Mouse (Mus musculus): Measurements from ENCODE around the gene Otc. TPM values are rescaled to one million over a fixed set of nuclear protein-coding genes. Genes with fewer than 3 reads are reported as not detected.

Gene Otc
- total and polyA plus RNA-seq, 2 experiments from 2014 or later, result not detected

- Histone ChIP-seq H3K9me3 (ENCODE audit: low read length) (no peaks in the 10 kb centered on the region), H3K27ac (ENCODE audit: low read depth, low read length) (no peak overlapping the region), H3K9ac (replicated peaks; ENCODE audit: low read length, poor library complexity, severe bottlenecking) (no peak overlapping the region), H3K4me3 (ENCODE audit: low read depth, low read length) (no peak overlapping the region), H3K36me3 (ENCODE audit: insufficient read depth, low read length) (no peaks in the 10 kb centered on the region), H3K27me3 (ENCODE audit: insufficient read depth, low read length) (no peaks in the 10 kb centered on the region), H3K4me1 (ENCODE audit: insufficient read depth, low read length) (no peaks in the 10 kb centered on the region), H3K4me2 (ENCODE audit: low read depth, low read length, poor library complexity, severe bottlenecking) (no peak overlapping the region)
- no peak for TF ChIP-seq CTCF (IDR thresholded peaks at IDR 0.05)
- ATAC-seq (ENCODE audit: low FRiP score), result no peak
- no peak for DNase-seq (ENCODE audit: low spot score)
- 79% methylated on average over 3 of the region's 3 CpGs for WGBS
Measured at GRCm38 (mm10) chrX:10268308-10268707, 16.2 kb downstream of the Otc start.

- DNase-seq (ENCODE audit: low spot score), result peak; percentile 41
- 73% methylated on average over 4 of the region's 4 CpGs for WGBS
- no peak for ATAC-seq (ENCODE audit: low FRiP score)
- H3K4me1 ChIP-seq (ENCODE audit: insufficient read depth, low read length), result no peaks in the 10 kb centered on the region
- H3K4me3 ChIP-seq (ENCODE audit: low read depth, low read length), result no peak overlapping the region
- H3K36me3 ChIP-seq (ENCODE audit: insufficient read depth, low read length), result no peaks in the 10 kb centered on the region
- no peak overlapping the region for H3K27ac ChIP-seq (ENCODE audit: low read depth, low read length)
- no peak for TF ChIP-seq CTCF (IDR thresholded peaks at IDR 0.05)
- H3K4me2 ChIP-seq (ENCODE audit: low read depth, low read length, poor library complexity, severe bottlenecking), result no peak overlapping the region
- H3K9me3 ChIP-seq (ENCODE audit: low read length), result no peaks in the 10 kb centered on the region
- no peaks in the 10 kb centered on the region for H3K27me3 ChIP-seq (ENCODE audit: insufficient read depth, low read length)
- H3K9ac ChIP-seq (replicated peaks; ENCODE audit: low read length, poor library complexity, severe bottlenecking), result no peak overlapping the region
Measured at GRCm38 (mm10) chrX:10268761-10269437, 16.8 kb downstream of the Otc start.

GRCm38 (mm10) chrX:10297341-10297740, 45.2 kb downstream of the Otc start:
- H3K27me3 ChIP-seq (ENCODE audit: insufficient read depth, low read length), result no peaks in the 10 kb centered on the region
- H3K4me2 ChIP-seq (ENCODE audit: low read depth, low read length, poor library complexity, severe bottlenecking), result no peak overlapping the region
- H3K9ac ChIP-seq (replicated peaks; ENCODE audit: low read length, poor library complexity, severe bottlenecking), result no peak overlapping the region
- 94% methylated on average over 14 of the region's 14 CpGs for WGBS
- DNase-seq (ENCODE audit: low spot score) (no peak), ATAC-seq (ENCODE audit: low FRiP score) (no peak)
- no peak overlapping the region for H3K27ac ChIP-seq (ENCODE audit: low read depth, low read length)
- no peaks in the 10 kb centered on the region for H3K4me1 ChIP-seq (ENCODE audit: insufficient read depth, low read length)
- TF ChIP-seq CTCF (IDR thresholded peaks at IDR 0.05), result no peak
- no peaks in the 10 kb centered on the region for H3K9me3 ChIP-seq (ENCODE audit: low read length)
- no peaks in the 10 kb centered on the region for H3K36me3 ChIP-seq (ENCODE audit: insufficient read depth, low read length)
- no peak overlapping the region for H3K4me3 ChIP-seq (ENCODE audit: low read depth, low read length)

GRCm38 (mm10) chrX:10318176-10318575, 66.1 kb downstream of the Otc start:
- no peak for TF ChIP-seq CTCF (IDR thresholded peaks at IDR 0.05)
- no peak for DNase-seq (ENCODE audit: low spot score)
- H3K36me3 ChIP-seq (ENCODE audit: insufficient read depth, low read length), result no peaks in the 10 kb centered on the region
- H3K4me1 ChIP-seq (ENCODE audit: insufficient read depth, low read length), result no peaks in the 10 kb centered on the region
- no peak for ATAC-seq (ENCODE audit: low FRiP score)
- H3K4me2 ChIP-seq (ENCODE audit: low read depth, low read length, poor library complexity, severe bottlenecking), result no peak overlapping the region
- no peaks in the 10 kb centered on the region for H3K9me3 ChIP-seq (ENCODE audit: low read length)
- H3K27ac ChIP-seq (ENCODE audit: low read depth, low read length), result no peak overlapping the region
- no peak overlapping the region for H3K4me3 ChIP-seq (ENCODE audit: low read depth, low read length)
- H3K9ac ChIP-seq (replicated peaks; ENCODE audit: low read length, poor library complexity, severe bottlenecking), result no peak overlapping the region
- 83% methylated on average over 4 of the region's 4 CpGs for WGBS
- no peaks in the 10 kb centered on the region for H3K27me3 ChIP-seq (ENCODE audit: insufficient read depth, low read length)

GRCm38 (mm10) chrX:10330246-10330645, 78.1 kb downstream of the Otc start:
- Histone ChIP-seq H3K4me3 (ENCODE audit: low read depth, low read length) (no peak overlapping the region), H3K4me1 (ENCODE audit: insufficient read depth, low read length) (no peaks in the 10 kb centered on the region), H3K4me2 (ENCODE audit: low read depth, low read length, poor library complexity, severe bottlenecking) (no peak overlapping the region), H3K36me3 (ENCODE audit: insufficient read depth, low read length) (no peaks in the 10 kb centered on the region), H3K9me3 (ENCODE audit: low read length) (no peaks in the 10 kb centered on the region), H3K27me3 (ENCODE audit: insufficient read depth, low read length) (no peaks in the 10 kb centered on the region), H3K9ac (replicated peaks; ENCODE audit: low read length, poor library complexity, severe bottlenecking) (no peak overlapping the region), H3K27ac (ENCODE audit: low read depth, low read length) (no peak overlapping the region)
- WGBS, result 69% methylated on average over 1 of the region's 1 CpGs
- DNase-seq (ENCODE audit: low spot score) (no peak), ATAC-seq (ENCODE audit: low FRiP score) (no peak)
- TF ChIP-seq CTCF (IDR thresholded peaks at IDR 0.05), result no peak

- Histone ChIP-seq H3K4me2 (ENCODE audit: low read depth, low read length, poor library complexity, severe bottlenecking) (no peak overlapping the region), H3K9me3 (ENCODE audit: low read length) (no peaks in the 10 kb centered on the region), H3K27me3 (ENCODE audit: insufficient read depth, low read length) (no peaks in the 10 kb centered on the region), H3K27ac (ENCODE audit: low read depth, low read length) (no peak overlapping the region), H3K36me3 (ENCODE audit: insufficient read depth, low read length) (no peaks in the 10 kb centered on the region), H3K4me1 (ENCODE audit: insufficient read depth, low read length) (no peaks in the 10 kb centered on the region), H3K4me3 (ENCODE audit: low read depth, low read length) (no peak overlapping the region), H3K9ac (replicated peaks; ENCODE audit: low read length, poor library complexity, severe bottlenecking) (no peak overlapping the region)
- DNase-seq (ENCODE audit: low spot score), result no peak
- 97% methylated on average over 1 of the region's 1 CpGs for WGBS
- TF ChIP-seq CTCF (IDR thresholded peaks at IDR 0.05), result no peak
- ATAC-seq (ENCODE audit: low FRiP score), result no peak
Measured at GRCm38 (mm10) chrX:10331749-10332148, 79.6 kb downstream of the Otc start.
